Comparison of ENCODE assay signal across 8 mouse cellular contexts in the genomic region with DNA sequence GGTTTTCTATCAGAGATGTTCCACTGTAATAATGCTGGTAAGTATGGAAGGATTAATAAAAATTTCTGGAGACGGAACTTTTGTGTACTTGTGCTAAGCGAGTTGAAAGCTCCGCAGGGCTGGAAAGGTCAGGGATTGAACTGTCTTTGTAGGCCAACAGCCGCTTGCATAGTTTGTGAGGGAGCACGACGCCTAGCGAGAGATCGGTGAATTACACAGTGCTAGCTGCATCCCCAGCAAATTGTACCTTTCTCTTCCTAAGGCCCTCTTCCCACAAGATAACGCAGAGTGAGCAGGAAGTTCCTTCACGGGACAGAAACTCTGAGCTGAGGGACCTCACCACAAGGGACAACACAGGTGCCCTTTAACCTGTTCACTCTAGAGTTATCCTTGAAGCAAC. TPM values are rescaled to one million over a fixed set of nuclear protein-coding genes. Genes with fewer than 3 reads are reported as not detected.
DNase-seq lines count a peak whose midpoint lies in the region; ATAC-seq lines count a peak whose summit lies in the region.

No protein-coding gene starts in this region.

- ATAC-seq in embryonic facial prominence, embryonic 15.5 days (ENCODE audit: insufficient number of reproducible peaks, low FRiP score, low TSS enrichment, low read depth): no peak
- ATAC-seq in kidney, embryonic 14.5 days (ENCODE audit: low FRiP score, low TSS enrichment): peak; percentile 32
- ATAC-seq in limb, embryonic 15.5 days (ENCODE audit: insufficient number of reproducible peaks, low FRiP score, low TSS enrichment, low read depth): no peak

- H3K4me2 ChIP-seq in embryonic facial prominence, embryonic 15.5 days (replicated peaks): peak overlapping the region; percentile 82
- H3K4me2 ChIP-seq in kidney, embryonic 14.5 days (replicated peaks; ENCODE audit: low read depth, low read length): peak overlapping the region; percentile 87
- peak overlapping the region; percentile 76 for H3K4me2 ChIP-seq in limb, embryonic 15.5 days

- H3K9ac ChIP-seq in embryonic facial prominence, embryonic 15.5 days: no peak overlapping the region
- no peak overlapping the region for H3K9ac ChIP-seq in kidney, embryonic 14.5 days (ENCODE audit: low read depth, low read length)
- no peak overlapping the region for H3K9ac ChIP-seq in limb, embryonic 15.5 days

- DNase-seq in 3T3-L1 (ENCODE audit: low read depth, low spot score): peak; percentile 98
- DNase-seq in adrenal gland, postnatal 4 days (ENCODE audit: low spot score in 2 of 2): peak; percentile 62 to 74
- peak; percentile 58 to 86 for DNase-seq in heart, adult 9 months (ENCODE audit: low spot score in 2 of 2)
- peak; percentile 58 to 77 for DNase-seq in monocyte, adult 2 months (ENCODE audit: low read depth in 1 of 2, low spot score in 2 of 2)
- DNase-seq in spleen, postnatal 36 days (ENCODE audit: low spot score in 2 of 2): peak; percentile 74 to 81

- H3K4me1 ChIP-seq in embryonic facial prominence, embryonic 15.5 days: peaks cover 4% of the 10 kb centered on the region; the same call in 1 of the 2 replicates
- H3K4me1 ChIP-seq in kidney, embryonic 14.5 days (ENCODE audit: control insufficient read depth, insufficient read depth, low read length): peaks cover 5% of the 10 kb centered on the region; the same call in 1 of the 2 replicates
- peaks cover 6% of the 10 kb centered on the region for H3K4me1 ChIP-seq in limb, embryonic 15.5 days

- H3K36me3 ChIP-seq in embryonic facial prominence, embryonic 15.5 days: peaks cover 22% of the 10 kb centered on the region
- H3K36me3 ChIP-seq in kidney, embryonic 14.5 days (ENCODE audit: control insufficient read depth, insufficient read depth, low read length): peaks cover 23% of the 10 kb centered on the region
- H3K36me3 ChIP-seq in limb, embryonic 15.5 days: peaks cover 19% of the 10 kb centered on the region

- H3K4me3 ChIP-seq in embryonic facial prominence, embryonic 15.5 days (replicated peaks): peak overlapping the region; percentile 64
- peak overlapping the region; percentile 68 for H3K4me3 ChIP-seq in kidney, embryonic 14.5 days (ENCODE audit: low read length)
- H3K4me3 ChIP-seq in limb, embryonic 15.5 days: peak overlapping the region; percentile 75

- 0 out of 2 replicates have a peak overlapping the region, but pooled peaks have one; percentile 87 for H3K27ac ChIP-seq in embryonic facial prominence, embryonic 15.5 days (replicated peaks)
- H3K27ac ChIP-seq in kidney, embryonic 14.5 days (ENCODE audit: low read depth, low read length): 0 out of 2 replicates have a peak overlapping the region, but pooled peaks have one; percentile 53
- 0 out of 2 replicates have a peak overlapping the region, but pooled peaks have one; percentile 89 for H3K27ac ChIP-seq in limb, embryonic 15.5 days

- WGBS in embryonic facial prominence, embryonic 15.5 days: 1% methylated on average over 10 of the region's 10 CpGs
- WGBS in kidney, embryonic 14.5 days: 3% methylated on average over 10 of the region's 10 CpGs
- 1% methylated on average over 10 of the region's 10 CpGs for WGBS in limb, embryonic 15.5 days

- H3K27me3 ChIP-seq in embryonic facial prominence, embryonic 15.5 days: no peaks in the 10 kb centered on the region
- H3K27me3 ChIP-seq in kidney, embryonic 14.5 days (ENCODE audit: control insufficient read depth, insufficient read depth, low read length): no peaks in the 10 kb centered on the region
- H3K27me3 ChIP-seq in limb, embryonic 15.5 days: no peaks in the 10 kb centered on the region

- no peaks in the 10 kb centered on the region for H3K9me3 ChIP-seq in embryonic facial prominence, embryonic 15.5 days (replicated peaks)
- H3K9me3 ChIP-seq in kidney, embryonic 14.5 days (ENCODE audit: control insufficient read depth, low read length): no peaks in the 10 kb centered on the region
- H3K9me3 ChIP-seq in limb, embryonic 15.5 days: no peaks in the 10 kb centered on the region

RNA-seq across cellular contexts. Expression of gene Phospho2, which starts 0.9 kb away (rescaled TPM):
- 10 to 100 TPM; 14.7 to 17.4 TPM for total RNA-seq in adrenal gland, postnatal 4 days (2021)
- polyA plus RNA-seq in embryonic facial prominence, embryonic 15.5 days (2015; fragmentation: Nextera tagmentation; extraction: Ambion mirVana): 24.4 and 25.0 TPM in 2 replicates
- polyA plus RNA-seq in kidney, embryonic 14.5 days (2014; fragmentation: Nextera tagmentation; extraction: Ambion mirVana): 21.7 and 25.1 TPM in 2 replicates
- 21.6 and 23.6 TPM in 2 replicates for polyA plus RNA-seq in limb, embryonic 15.5 days (2015; fragmentation: Nextera tagmentation; extraction: Ambion mirVana)

RNA-seq across cellular contexts. Expression of gene Ccdc173, which starts 0.9 kb away (rescaled TPM):
- 1 to 10 TPM; 2.7 to 3.0 TPM for total RNA-seq in adrenal gland, postnatal 4 days (2021)
- 3.2 and 4.6 TPM in 2 replicates for polyA plus RNA-seq in embryonic facial prominence, embryonic 15.5 days (2015; fragmentation: Nextera tagmentation; extraction: Ambion mirVana)
- 3.0 and 3.2 TPM in 2 replicates for polyA plus RNA-seq in kidney, embryonic 14.5 days (2014; fragmentation: Nextera tagmentation; extraction: Ambion mirVana)
- polyA plus RNA-seq in limb, embryonic 15.5 days (2015; fragmentation: Nextera tagmentation; extraction: Ambion mirVana): 1.5 and 1.7 TPM in 2 replicates

RNA-seq across cellular contexts. Expression of gene Klhl23, which starts 31.5 kb away (rescaled TPM):
- 10 to 100 TPM; 25.8 to 26.8 TPM for total RNA-seq in adrenal gland, postnatal 4 days (2021)
- 24.5 and 25.8 TPM in 2 replicates for polyA plus RNA-seq in embryonic facial prominence, embryonic 15.5 days (2015; fragmentation: Nextera tagmentation; extraction: Ambion mirVana)
- 26.2 and 32.8 TPM in 2 replicates for polyA plus RNA-seq in kidney, embryonic 14.5 days (2014; fragmentation: Nextera tagmentation; extraction: Ambion mirVana)
- 21.9 and 25.3 TPM in 2 replicates for polyA plus RNA-seq in limb, embryonic 15.5 days (2015; fragmentation: Nextera tagmentation; extraction: Ambion mirVana)
